Mouse (Mus musculus) G1E (cell line): Measurements from ENCODE around the gene Vwce. TPM values are rescaled to one million over a fixed set of nuclear protein-coding genes. Genes with fewer than 3 reads are reported as not detected.

Source experiments
- ATAC-seq: 2 replicates; pipeline ENCODE4 v1.8.0; 2016; ENCODE audit warnings: mild to moderate bottlenecking; ENCODE audit not compliant: insufficient number of reproducible peaks, poor library complexity, low FRiP score, severe bottlenecking; ENCODE audit errors: extremely low read depth
- DNase-seq: peaks from one replicate; pipeline ENCODE4 v3.0.0; 2012; ENCODE audit warnings: low spot score
- H3K27me3 ChIP-seq: 2 replicates; pipeline ENCODE4 v1.6.1; 2012; ENCODE audit warnings: mild to moderate bottlenecking, low read length, inconsistent platforms; ENCODE audit not compliant: insufficient read depth
- H3K36me3 ChIP-seq: replicated peaks from 2 replicates; pipeline ENCODE3; 2012; ENCODE audit warnings: mild to moderate bottlenecking, inconsistent platforms
- H3K4me1 ChIP-seq: 2 replicates; pipeline ENCODE4 v1.6.1; 2012; ENCODE audit warnings: low read depth, low read length, inconsistent platforms, mixed read lengths; ENCODE audit not compliant: insufficient read depth
- H3K4me3 ChIP-seq: 2 replicates; pipeline ENCODE4 v1.5.1; 2012; ENCODE audit warnings: low read depth, mild to moderate bottlenecking, inconsistent platforms, low read length, moderate library complexity, mixed read lengths
- H3K9me3 ChIP-seq: replicated peaks from 2 replicates; pipeline ENCODE4 v1.6.1; 2012; ENCODE audit warnings: inconsistent platforms
- CTCF ChIP-seq: IDR thresholded peaks from 2 replicates; pipeline ENCODE4 v1.5.1; 2012; ENCODE audit warnings: low read depth, low read length, inconsistent platforms, mixed read lengths
- GATA1 ChIP-seq: IDR thresholded peaks from 2 replicates; pipeline ENCODE4 v1.6.1; 2012; ENCODE audit warnings: borderline replicate concordance, low read length, inconsistent platforms, mixed read lengths
- GATA2 ChIP-seq: IDR thresholded peaks from 2 replicates; pipeline ENCODE4 v1.6.1; 2012; ENCODE audit warnings: low read depth, low read length, inconsistent platforms, borderline replicate concordance
- POLR2AphosphoS5 ChIP-seq: IDR thresholded peaks from 2 replicates; pipeline ENCODE4 v1.6.1; 2012; ENCODE audit warnings: low read depth, low read length, inconsistent platforms; ENCODE audit not compliant: insufficient replicate concordance
- TAL1 ChIP-seq: conservative IDR thresholded peaks from 2 replicates; pipeline ENCODE4 v1.6.1; 2012; ENCODE audit warnings: low read depth, low read length, inconsistent platforms, mixed read lengths
- polyA plus RNA-seq: library from polyadenylated mRNA; stranded (reverse); fragments of >175 nt; gene quantifications from 2 replicates; pipeline ENCODE4 v1.2.3, GENCODE M21; 2012
- total RNA-seq, 2 experiments: library from RNA; stranded (forward) in 1 of 2; stranded (reverse) in 1 of 2; fragments of 200-1000 nt in 1 of 2; fragments of >200 nt in 1 of 2; fragmentation: Nextera tagmentation in 1 of 2; gene quantifications; 2 replicates each; pipeline ENCODE4 v1.2.3; 2014 to 2017

Vwce gene
- total and polyA plus RNA-seq, 3 experiments, result 0.16 to 1.4 (median 0.24) TPM

DNA sequence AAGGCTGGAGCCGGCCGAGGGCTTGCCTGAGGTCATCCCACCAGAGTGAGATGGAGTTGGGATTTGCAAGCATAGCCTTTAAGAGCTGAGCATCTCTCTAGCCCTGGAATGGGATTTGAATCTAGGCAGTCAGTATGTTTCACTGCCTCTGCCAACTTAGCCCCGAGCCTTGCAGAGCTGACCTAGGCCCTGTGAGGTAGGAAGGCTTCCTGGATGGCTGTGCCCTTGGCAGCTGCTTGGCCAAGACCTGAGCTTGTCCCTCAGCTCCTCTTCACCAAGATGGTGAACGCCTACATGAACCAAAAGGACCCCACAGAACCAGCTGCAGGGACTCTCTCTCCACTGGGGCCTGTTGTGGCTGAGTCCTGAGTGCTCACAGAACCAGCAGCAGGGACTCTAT lies 76.7 kb downstream of the Vwce start:
- ATAC-seq (no peak), DNase-seq (no peak)
- Histone ChIP-seq H3K27me3 (no peaks in the 10 kb centered on the region; the same call in 1 of the 2 replicates), H3K4me3 (no peak overlapping the region), H3K9me3 (no peaks in the 10 kb centered on the region), H3K36me3 (peaks cover 94% of the 10 kb centered on the region), H3K4me1 (peaks cover 26% of the 10 kb centered on the region)
- TF ChIP-seq GATA1 (no peak), TAL1 (no peak), POLR2AphosphoS5 (no peak), GATA2 (no peak), CTCF (no peak)

DNA sequence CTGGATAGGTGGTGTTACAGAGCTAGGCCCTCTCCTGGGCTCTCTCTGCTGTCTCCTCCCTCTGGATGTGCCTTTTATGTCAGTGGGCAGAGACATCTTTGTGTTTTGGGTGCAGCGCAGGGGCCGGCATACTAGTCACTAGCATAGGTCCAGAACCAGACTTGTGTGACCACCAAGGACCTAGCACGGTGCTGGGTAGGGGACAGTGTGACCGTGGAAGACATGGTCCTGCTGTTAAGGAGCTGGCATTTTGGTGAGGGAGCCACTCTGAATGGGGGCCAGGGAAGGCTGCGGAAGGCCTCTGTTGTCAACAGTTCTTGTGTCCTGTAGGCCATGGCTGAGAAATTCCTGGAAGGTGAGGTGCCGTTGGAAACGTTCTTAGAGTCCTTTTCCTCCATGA lies 78.2 kb downstream of the Vwce start:
- peaks cover 79% of the 10 kb centered on the region for H3K36me3 ChIP-seq
- TF ChIP-seq GATA2, result no peak
- TF ChIP-seq POLR2AphosphoS5, result no peak
- no peak for TF ChIP-seq TAL1
- no peak for TF ChIP-seq CTCF
- no peak for TF ChIP-seq GATA1
- no peak overlapping the region for H3K4me3 ChIP-seq

DNA sequence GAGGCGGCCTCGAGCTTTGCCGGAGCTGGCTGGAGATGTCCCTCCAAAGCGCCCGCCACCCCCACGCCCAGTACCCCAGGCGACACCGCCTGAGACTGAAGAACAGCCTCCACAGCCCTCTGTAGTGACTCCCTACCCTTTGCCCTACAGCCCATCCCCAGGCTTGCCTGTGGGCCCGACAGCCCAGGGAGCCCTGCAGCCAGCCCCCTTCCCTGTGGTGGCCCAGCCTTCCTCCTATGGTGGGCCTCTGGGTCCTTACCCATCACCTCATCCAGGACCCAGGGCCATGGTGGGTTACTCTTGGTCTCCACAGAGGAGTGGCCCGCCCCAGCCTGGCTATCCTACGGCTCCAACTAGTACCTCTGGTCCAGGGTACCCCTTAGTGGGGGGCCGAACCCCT lies 78.6 kb downstream of the Vwce start:
- H3K36me3 ChIP-seq, result peaks cover 75% of the 10 kb centered on the region
- peaks cover 25% of the 10 kb centered on the region for H3K4me1 ChIP-seq
- DNase-seq (no peak), ATAC-seq (no peak)
- H3K27me3 ChIP-seq, result no peaks in the 10 kb centered on the region
- no peak overlapping the region for H3K4me3 ChIP-seq
- TF ChIP-seq GATA2 (no peak), GATA1 (no peak), CTCF (no peak), TAL1 (no peak), POLR2AphosphoS5 (no peak)
- H3K9me3 ChIP-seq, result no peaks in the 10 kb centered on the region

More for the DNA sequence above, 78.2 kb downstream of the Vwce start:
- ATAC-seq, result no peak
- Histone ChIP-seq H3K4me1 (peaks cover 30% of the 10 kb centered on the region), H3K27me3 (no peaks in the 10 kb centered on the region; the same call in 1 of the 2 replicates), H3K9me3 (no peaks in the 10 kb centered on the region)
- DNase-seq, result no peak

DNA sequence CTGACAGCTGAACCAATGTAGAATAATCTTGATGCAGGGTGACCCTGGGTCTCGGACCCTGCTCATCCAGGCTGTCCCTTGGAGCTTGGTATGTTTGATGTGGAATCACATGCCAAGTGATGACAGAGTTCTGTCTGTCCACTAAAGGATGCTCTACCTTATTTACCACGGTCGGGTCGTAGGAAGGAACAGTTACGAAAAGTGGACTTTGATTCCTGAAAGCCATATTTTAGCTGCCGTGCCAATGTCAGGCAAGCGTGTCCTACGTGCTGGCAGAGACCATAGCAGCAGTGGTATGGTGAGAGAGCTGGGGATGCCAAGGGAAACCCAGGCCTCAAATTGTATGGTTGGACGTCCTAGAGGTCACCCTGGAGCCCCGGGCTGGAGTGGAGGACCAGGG lies 79.5 kb downstream of the Vwce start:
- Histone ChIP-seq H3K9me3 (no peaks in the 10 kb centered on the region), H3K4me1 (peaks cover 22% of the 10 kb centered on the region), H3K27me3 (peaks cover 5% of the 10 kb centered on the region; the same call in 1 of the 2 replicates), H3K36me3 (peaks cover 66% of the 10 kb centered on the region), H3K4me3 (no peak overlapping the region)
- TF ChIP-seq POLR2AphosphoS5, result no peak
- TF ChIP-seq TAL1, result no peak
- no peak for TF ChIP-seq CTCF
- no peak for TF ChIP-seq GATA1
- no peak for TF ChIP-seq GATA2
- ATAC-seq (no peak), DNase-seq (no peak)

DNA sequence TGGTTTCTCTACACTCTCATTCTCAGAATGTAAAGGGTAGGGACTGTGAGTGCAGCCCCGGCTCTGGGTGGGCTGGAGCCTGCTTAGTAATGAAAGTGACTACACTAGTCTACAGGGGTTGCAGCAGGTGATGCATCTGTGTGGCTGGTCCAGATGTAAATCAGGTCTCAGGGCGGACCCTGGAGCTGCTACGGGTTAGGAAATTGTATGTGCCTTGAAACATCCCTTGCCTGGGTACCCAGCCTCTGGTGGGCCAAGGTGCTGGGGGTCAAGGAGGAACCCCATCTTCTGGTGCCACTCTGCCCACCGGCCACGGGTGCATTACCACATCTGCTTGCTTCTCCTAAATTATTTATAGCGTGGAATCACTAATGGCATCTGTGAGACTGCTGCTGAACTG lies 80.2 kb downstream of the Vwce start:
- H3K36me3 ChIP-seq, result peaks cover 59% of the 10 kb centered on the region
- H3K4me1 ChIP-seq, result peaks cover 16% of the 10 kb centered on the region
- ATAC-seq (no peak), DNase-seq (no peak)
- TF ChIP-seq GATA2, result no peak
- TF ChIP-seq POLR2AphosphoS5, result no peak
- no peak for TF ChIP-seq TAL1
- TF ChIP-seq CTCF, result no peak
- no peak for TF ChIP-seq GATA1
- no peaks in the 10 kb centered on the region for H3K9me3 ChIP-seq
- H3K4me3 ChIP-seq, result no peak overlapping the region
- H3K27me3 ChIP-seq, result peaks cover 5% of the 10 kb centered on the region; the same call in 1 of the 2 replicates

DNA sequence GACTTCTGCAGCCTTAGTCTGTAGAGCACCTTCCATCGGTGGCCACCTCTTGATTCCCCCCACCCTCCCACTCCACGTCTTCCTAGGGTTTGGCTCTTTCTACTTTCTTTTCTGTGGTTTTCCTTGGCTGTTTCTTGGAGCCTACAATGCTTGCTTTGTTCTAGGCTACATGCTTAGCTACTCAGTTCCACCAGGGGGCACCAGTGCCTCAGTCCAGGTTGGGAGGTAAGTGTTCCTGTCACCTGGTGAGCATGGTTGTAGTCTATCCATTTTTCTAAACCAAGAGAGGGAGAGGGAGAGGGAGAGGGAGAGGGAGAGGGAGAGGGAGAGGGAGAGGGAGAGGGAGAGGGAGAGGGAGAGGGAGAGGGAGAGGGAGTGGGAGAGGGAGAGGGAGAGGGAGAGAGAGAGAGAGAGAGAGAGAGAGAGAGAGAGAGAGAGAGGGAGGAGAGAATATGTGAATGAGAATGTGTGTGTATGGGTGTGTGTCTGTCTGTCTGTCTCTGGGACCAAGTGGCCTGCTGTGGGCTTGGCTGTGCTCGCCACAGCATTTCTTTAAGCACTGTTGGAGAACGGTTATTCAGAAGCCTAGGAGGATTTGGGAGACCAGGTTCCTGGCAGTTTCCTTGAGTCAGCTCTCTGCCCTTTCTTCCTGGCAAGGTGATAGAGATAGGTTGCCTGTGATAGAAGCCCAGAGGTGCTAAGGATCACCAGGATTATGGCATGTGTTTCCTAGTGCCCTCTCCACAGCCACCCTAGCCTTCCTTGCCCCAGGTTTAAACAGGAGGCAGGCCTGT lies 80.9 kb downstream of the Vwce start:
- DNase-seq, result peak; percentile 50
- Histone ChIP-seq H3K27me3 (peaks cover 7% of the 10 kb centered on the region), H3K4me3 (no peak overlapping the region), H3K4me1 (peaks cover 9% of the 10 kb centered on the region), H3K36me3 (peaks cover 52% of the 10 kb centered on the region), H3K9me3 (no peaks in the 10 kb centered on the region)
- no peak for TF ChIP-seq GATA1
- TF ChIP-seq GATA2, result no peak
- peak; percentile 50; the same call in 1 of the 2 replicates for TF ChIP-seq CTCF
- no peak for TF ChIP-seq TAL1
- no peak for TF ChIP-seq POLR2AphosphoS5
- ATAC-seq, result no peak
